Mouse (Mus musculus): Measurements from ENCODE around the gene Tia1. TPM values are rescaled to one million over a fixed set of nuclear protein-coding genes. Genes with fewer than 3 reads are reported as not detected.

Gene Tia1
- polyA plus RNA-seq, 1 experiment from 2014 or later = 313 TPM

- peaks cover 21% of the 10 kb centered on the region for H3K36me3 ChIP-seq (ENCODE audit: control insufficient read depth, insufficient read depth, low read length)
- ATAC-seq = peak; percentile 41; the same call in 1 of the 2 replicates
- H3K9me3 ChIP-seq (replicated peaks; ENCODE audit: control insufficient read depth, low read length, poor library complexity, severe bottlenecking) = no peaks in the 10 kb centered on the region
- 1% methylated on average over 14 of the region's 14 CpGs for WGBS
- peak overlapping the region; percentile 88 for H3K27ac ChIP-seq (ENCODE audit: low read length)
- H3K4me3 ChIP-seq (ENCODE audit: low read depth, low read length) = peak overlapping the region; percentile 77
- H3K4me2 ChIP-seq (ENCODE audit: low read length) = peak overlapping the region; percentile 67
- H3K27me3 ChIP-seq (ENCODE audit: control insufficient read depth, insufficient read depth, low read depth, low read length) = no peaks in the 10 kb centered on the region
- peak overlapping the region; percentile 52 for H3K9ac ChIP-seq (ENCODE audit: low read depth, low read length)
- H3K4me1 ChIP-seq (ENCODE audit: control insufficient read depth, insufficient read depth, low read length) = peaks cover 9% of the 10 kb centered on the region
Measured at GRCm38 (mm10) chr6:86437711-86438110, 33.7 kb downstream of the Tia1 start.

- peaks cover 18% of the 10 kb centered on the region for H3K36me3 ChIP-seq (ENCODE audit: control insufficient read depth, insufficient read depth, low read length)
- H3K4me1 ChIP-seq (ENCODE audit: control insufficient read depth, insufficient read depth, low read length) = peaks cover 9% of the 10 kb centered on the region
- peak within 1 kb of the TSS; percentile 67 for H3K4me2 ChIP-seq (ENCODE audit: low read length)
- peak within 1 kb of the TSS; percentile 90 for H3K9ac ChIP-seq (ENCODE audit: low read depth, low read length)
- H3K4me3 ChIP-seq (ENCODE audit: low read depth, low read length) = peak within 1 kb of the TSS; percentile 77
- H3K27ac ChIP-seq (ENCODE audit: low read length) = peak within 1 kb of the TSS; percentile 88
- ATAC-seq = peak; percentile 96
- H3K9me3 ChIP-seq (replicated peaks; ENCODE audit: control insufficient read depth, low read length, poor library complexity, severe bottlenecking) = no peaks in the 10 kb centered on the region
- H3K27me3 ChIP-seq (ENCODE audit: control insufficient read depth, insufficient read depth, low read depth, low read length) = no peaks in the 10 kb centered on the region
- under 1% methylated on average over 59 of the region's 59 CpGs for WGBS
Measured at GRCm38 (mm10) chr6:86438272-86439118, 34.5 kb downstream of the Tia1 start, which contains the start of gene C87436. Gene C87436, plus strand, starts transcription at chr6:86438374.

- H3K4me2 ChIP-seq (ENCODE audit: low read length) = peak overlapping the region; percentile 65
- no peak for ATAC-seq
- peaks cover 9% of the 10 kb centered on the region for H3K4me1 ChIP-seq (ENCODE audit: control insufficient read depth, insufficient read depth, low read length)
- 5% methylated on average over 13 of the region's 13 CpGs for WGBS
- H3K9ac ChIP-seq (ENCODE audit: low read depth, low read length) = peak overlapping the region; percentile 90
- H3K27me3 ChIP-seq (ENCODE audit: control insufficient read depth, insufficient read depth, low read depth, low read length) = no peaks in the 10 kb centered on the region
- peak overlapping the region; percentile 77 for H3K4me3 ChIP-seq (ENCODE audit: low read depth, low read length)
- peaks cover 20% of the 10 kb centered on the region for H3K36me3 ChIP-seq (ENCODE audit: control insufficient read depth, insufficient read depth, low read length)
- H3K9me3 ChIP-seq (replicated peaks; ENCODE audit: control insufficient read depth, low read length, poor library complexity, severe bottlenecking) = no peaks in the 10 kb centered on the region
- peak overlapping the region; percentile 88 for H3K27ac ChIP-seq (ENCODE audit: low read length)
Measured at GRCm38 (mm10) chr6:86439119-86439496, 35.1 kb downstream of the Tia1 start.

- Histone ChIP-seq H3K4me2 (ENCODE audit: low read length) (peak overlapping the region; percentile 65), H3K36me3 (ENCODE audit: control insufficient read depth, insufficient read depth, low read length) (peaks cover 22% of the 10 kb centered on the region)
Measured at GRCm38 (mm10) chr6:86439531-86439930, 35.5 kb downstream of the Tia1 start.

GRCm38 (mm10) chr6:86441571-86441970, 37.6 kb downstream of the Tia1 start:
- no peak overlapping the region for H3K9ac ChIP-seq (ENCODE audit: low read depth, low read length)
- no peak for ATAC-seq
- no peaks in the 10 kb centered on the region for H3K9me3 ChIP-seq (replicated peaks; ENCODE audit: control insufficient read depth, low read length, poor library complexity, severe bottlenecking)
- peaks cover 9% of the 10 kb centered on the region for H3K4me1 ChIP-seq (ENCODE audit: control insufficient read depth, insufficient read depth, low read length)
- peaks cover 23% of the 10 kb centered on the region for H3K36me3 ChIP-seq (ENCODE audit: control insufficient read depth, insufficient read depth, low read length)
- no peak overlapping the region for H3K4me2 ChIP-seq (ENCODE audit: low read length)
- WGBS = 94% methylated on average over 10 of the region's 10 CpGs
- no peaks in the 10 kb centered on the region for H3K27me3 ChIP-seq (ENCODE audit: control insufficient read depth, insufficient read depth, low read depth, low read length)
- no peak overlapping the region for H3K27ac ChIP-seq (ENCODE audit: low read length)
- H3K4me3 ChIP-seq (ENCODE audit: low read depth, low read length) = no peak overlapping the region

More at GRCm38 (mm10) chr6:86439531-86439930, 35.5 kb downstream of the Tia1 start:
- Histone ChIP-seq H3K27ac (ENCODE audit: low read length) (no peak overlapping the region), H3K9me3 (replicated peaks; ENCODE audit: control insufficient read depth, low read length, poor library complexity, severe bottlenecking) (no peaks in the 10 kb centered on the region), H3K4me3 (ENCODE audit: low read depth, low read length) (peak overlapping the region; percentile 77), H3K4me1 (ENCODE audit: control insufficient read depth, insufficient read depth, low read length) (peaks cover 9% of the 10 kb centered on the region), H3K27me3 (ENCODE audit: control insufficient read depth, insufficient read depth, low read depth, low read length) (no peaks in the 10 kb centered on the region), H3K9ac (ENCODE audit: low read depth, low read length) (peak overlapping the region; percentile 90; the same call in 1 of the 2 replicates)
- 92% methylated on average over 1 of the region's 1 CpGs for WGBS
- no peak for ATAC-seq

GRCm38 (mm10) chr6:86445551-86445950, 41.5 kb downstream of the Tia1 start:
- 94% methylated on average over 18 of the region's 18 CpGs for WGBS
- H3K36me3 ChIP-seq (ENCODE audit: control insufficient read depth, insufficient read depth, low read length) = peaks cover 26% of the 10 kb centered on the region
- no peak for ATAC-seq

GRCm38 (mm10) chr6:86446927-86447568, 43.0 kb downstream of the Tia1 start:
- WGBS = 96% methylated on average over 1 of the region's 1 CpGs
- H3K36me3 ChIP-seq (ENCODE audit: control insufficient read depth, insufficient read depth, low read length) = peaks cover 27% of the 10 kb centered on the region

More at GRCm38 (mm10) chr6:86445551-86445950, 41.5 kb downstream of the Tia1 start:
- no peaks in the 10 kb centered on the region for H3K4me1 ChIP-seq (ENCODE audit: control insufficient read depth, insufficient read depth, low read length)
- H3K27ac ChIP-seq (ENCODE audit: low read length) = no peak overlapping the region
- H3K27me3 ChIP-seq (ENCODE audit: control insufficient read depth, insufficient read depth, low read depth, low read length) = no peaks in the 10 kb centered on the region
- H3K9me3 ChIP-seq (replicated peaks; ENCODE audit: control insufficient read depth, low read length, poor library complexity, severe bottlenecking) = no peaks in the 10 kb centered on the region
- no peak overlapping the region for H3K4me2 ChIP-seq (ENCODE audit: low read length)
- no peak overlapping the region for H3K4me3 ChIP-seq (ENCODE audit: low read depth, low read length)
- no peak overlapping the region for H3K9ac ChIP-seq (ENCODE audit: low read depth, low read length)

GRCm38 (mm10) chr6:86456727-86457126, 52.7 kb downstream of the Tia1 start:
- Histone ChIP-seq H3K27me3 (ENCODE audit: control insufficient read depth, insufficient read depth, low read depth, low read length) (no peaks in the 10 kb centered on the region), H3K4me1 (ENCODE audit: control insufficient read depth, insufficient read depth, low read length) (no peaks in the 10 kb centered on the region), H3K27ac (ENCODE audit: low read length) (no peak overlapping the region), H3K36me3 (ENCODE audit: control insufficient read depth, insufficient read depth, low read length) (peaks cover 33% of the 10 kb centered on the region), H3K4me2 (ENCODE audit: low read length) (no peak overlapping the region), H3K9ac (ENCODE audit: low read depth, low read length) (no peak overlapping the region), H3K9me3 (replicated peaks; ENCODE audit: control insufficient read depth, low read length, poor library complexity, severe bottlenecking) (no peaks in the 10 kb centered on the region), H3K4me3 (ENCODE audit: low read depth, low read length) (no peak overlapping the region)
- 88% methylated on average over 3 of the region's 3 CpGs for WGBS
- no peak for ATAC-seq

More at GRCm38 (mm10) chr6:86446927-86447568, 43.0 kb downstream of the Tia1 start:
- Histone ChIP-seq H3K9ac (ENCODE audit: low read depth, low read length) (no peak overlapping the region), H3K27me3 (ENCODE audit: control insufficient read depth, insufficient read depth, low read depth, low read length) (no peaks in the 10 kb centered on the region), H3K4me2 (ENCODE audit: low read length) (no peak overlapping the region), H3K4me3 (ENCODE audit: low read depth, low read length) (no peak overlapping the region), H3K27ac (ENCODE audit: low read length) (no peak overlapping the region), H3K4me1 (ENCODE audit: control insufficient read depth, insufficient read depth, low read length) (no peaks in the 10 kb centered on the region), H3K9me3 (replicated peaks; ENCODE audit: control insufficient read depth, low read length, poor library complexity, severe bottlenecking) (no peaks in the 10 kb centered on the region)
- no peak for ATAC-seq

- peaks cover 38% of the 10 kb centered on the region for H3K36me3 ChIP-seq (ENCODE audit: control insufficient read depth, insufficient read depth, low read length)
- ATAC-seq = no peak
- no peak overlapping the region for H3K4me3 ChIP-seq (ENCODE audit: low read depth, low read length)
- no peaks in the 10 kb centered on the region for H3K9me3 ChIP-seq (replicated peaks; ENCODE audit: control insufficient read depth, low read length, poor library complexity, severe bottlenecking)
- no peaks in the 10 kb centered on the region for H3K27me3 ChIP-seq (ENCODE audit: control insufficient read depth, insufficient read depth, low read depth, low read length)
- no peaks in the 10 kb centered on the region for H3K4me1 ChIP-seq (ENCODE audit: control insufficient read depth, insufficient read depth, low read length)
- no peak overlapping the region for H3K27ac ChIP-seq (ENCODE audit: low read length)
- 87% methylated on average over 3 of the region's 3 CpGs for WGBS
- no peak overlapping the region for H3K9ac ChIP-seq (ENCODE audit: low read depth, low read length)
- no peak overlapping the region for H3K4me2 ChIP-seq (ENCODE audit: low read length)
Measured at GRCm38 (mm10) chr6:86463079-86463478, 59.1 kb downstream of the Tia1 start.
